Mouse (Mus musculus): ENCODE measurements around the gene Tmem169. TPM values are rescaled to one million over a fixed set of nuclear protein-coding genes. Genes with fewer than 3 reads are reported as not detected.

Gene Tmem169
- polyA plus RNA-seq, 1 experiment = not detected

GRCm38 (mm10) chr1:72284539-72284938, 370 bp downstream of the Tmem169 start:
- DNase-seq (ENCODE audit: low read depth in 1 of 2, low spot score in 2 of 2) = no peak
- Histone ChIP-seq H3K4me1 (ENCODE audit: control insufficient read depth, insufficient read depth, insufficient read length) (no peaks in the 10 kb centered on the region), H3K27me3 (ENCODE audit: control insufficient read depth, insufficient read depth, low read length) (no peaks in the 10 kb centered on the region), H3K36me3 (ENCODE audit: control insufficient read depth, insufficient read depth, low read length) (no peaks in the 10 kb centered on the region), H3K27ac (ENCODE audit: insufficient read depth, low read length) (no peak overlapping the region), H3K4me3 (ENCODE audit: extremely low read depth, insufficient read depth, insufficient read length) (no peak overlapping the region)
- WGBS = 9% methylated on average over 5 of the region's 5 CpGs
- no peak for TF ChIP-seq POLR2A (IDR thresholded peaks at IDR 0.05; ENCODE audit: low read depth, low read length)
- no peak for TF ChIP-seq CTCF (IDR thresholded peaks at IDR 0.05; ENCODE audit: extremely low read depth, insufficient read depth, insufficient read length, insufficient replicate concordance)

GRCm38 (mm10) chr1:72286904-72287303, 2.7 kb downstream of the Tmem169 start:
- DNase-seq (ENCODE audit: low read depth in 1 of 2, low spot score in 2 of 2) = no peak
- WGBS = 70% methylated on average over 5 of the region's 5 CpGs
- TF ChIP-seq CTCF (IDR thresholded peaks at IDR 0.05; ENCODE audit: extremely low read depth, insufficient read depth, insufficient read length, insufficient replicate concordance) (no peak), POLR2A (IDR thresholded peaks at IDR 0.05; ENCODE audit: low read depth, low read length) (no peak)
- Histone ChIP-seq H3K27me3 (ENCODE audit: control insufficient read depth, insufficient read depth, low read length) (no peaks in the 10 kb centered on the region), H3K27ac (ENCODE audit: insufficient read depth, low read length) (no peak overlapping the region), H3K36me3 (ENCODE audit: control insufficient read depth, insufficient read depth, low read length) (no peaks in the 10 kb centered on the region), H3K4me3 (ENCODE audit: extremely low read depth, insufficient read depth, insufficient read length) (no peak overlapping the region), H3K4me1 (ENCODE audit: control insufficient read depth, insufficient read depth, insufficient read length) (no peaks in the 10 kb centered on the region)

GRCm38 (mm10) chr1:72287893-72288292, 3.7 kb downstream of the Tmem169 start:
- no peaks in the 10 kb centered on the region for H3K4me1 ChIP-seq (ENCODE audit: control insufficient read depth, insufficient read depth, insufficient read length)
- no peak overlapping the region for H3K4me3 ChIP-seq (ENCODE audit: extremely low read depth, insufficient read depth, insufficient read length)
- WGBS = 58% methylated on average over 4 of the region's 4 CpGs
- DNase-seq (ENCODE audit: low read depth in 1 of 2, low spot score in 2 of 2) = no peak
- no peaks in the 10 kb centered on the region for H3K27me3 ChIP-seq (ENCODE audit: control insufficient read depth, insufficient read depth, low read length)
- H3K27ac ChIP-seq (ENCODE audit: insufficient read depth, low read length) = no peak overlapping the region
- TF ChIP-seq POLR2A (IDR thresholded peaks at IDR 0.05; ENCODE audit: low read depth, low read length) = no peak
- TF ChIP-seq CTCF (IDR thresholded peaks at IDR 0.05; ENCODE audit: extremely low read depth, insufficient read depth, insufficient read length, insufficient replicate concordance) = no peak
- H3K36me3 ChIP-seq (ENCODE audit: control insufficient read depth, insufficient read depth, low read length) = no peaks in the 10 kb centered on the region

- DNase-seq (ENCODE audit: low read depth in 1 of 2, low spot score in 2 of 2) = no peak
- H3K4me3 ChIP-seq (ENCODE audit: extremely low read depth, insufficient read depth, insufficient read length) = no peak overlapping the region
- 88% methylated on average over 4 of the region's 4 CpGs for WGBS
- H3K4me1 ChIP-seq (ENCODE audit: control insufficient read depth, insufficient read depth, insufficient read length) = no peaks in the 10 kb centered on the region
- H3K27me3 ChIP-seq (ENCODE audit: control insufficient read depth, insufficient read depth, low read length) = no peaks in the 10 kb centered on the region
- TF ChIP-seq POLR2A (IDR thresholded peaks at IDR 0.05; ENCODE audit: low read depth, low read length) (no peak), CTCF (IDR thresholded peaks at IDR 0.05; ENCODE audit: extremely low read depth, insufficient read depth, insufficient read length, insufficient replicate concordance) (no peak)
- no peaks in the 10 kb centered on the region for H3K36me3 ChIP-seq (ENCODE audit: control insufficient read depth, insufficient read depth, low read length)
- H3K27ac ChIP-seq (ENCODE audit: insufficient read depth, low read length) = no peak overlapping the region
These were observed 4.5 kb downstream of the Tmem169 start for GRCm38 (mm10) chr1:72288527-72289150.

- no peak for TF ChIP-seq POLR2A (IDR thresholded peaks at IDR 0.05; ENCODE audit: low read depth, low read length)
- no peak for TF ChIP-seq CTCF (IDR thresholded peaks at IDR 0.05; ENCODE audit: extremely low read depth, insufficient read depth, insufficient read length, insufficient replicate concordance)
These were observed 6.7 kb downstream of the Tmem169 start for GRCm38 (mm10) chr1:72290896-72291295.

GRCm38 (mm10) chr1:72291421-72291820, 7.3 kb downstream of the Tmem169 start:
- Histone ChIP-seq H3K27ac (ENCODE audit: insufficient read depth, low read length) (no peak overlapping the region), H3K4me1 (ENCODE audit: control insufficient read depth, insufficient read depth, insufficient read length) (no peaks in the 10 kb centered on the region), H3K36me3 (ENCODE audit: control insufficient read depth, insufficient read depth, low read length) (no peaks in the 10 kb centered on the region), H3K27me3 (ENCODE audit: control insufficient read depth, insufficient read depth, low read length) (no peaks in the 10 kb centered on the region), H3K4me3 (ENCODE audit: extremely low read depth, insufficient read depth, insufficient read length) (no peak overlapping the region)
- TF ChIP-seq CTCF (IDR thresholded peaks at IDR 0.05; ENCODE audit: extremely low read depth, insufficient read depth, insufficient read length, insufficient replicate concordance) (no peak), POLR2A (IDR thresholded peaks at IDR 0.05; ENCODE audit: low read depth, low read length) (no peak)
- DNase-seq (ENCODE audit: low read depth in 1 of 2, low spot score in 2 of 2) = no peak
- WGBS = 94% methylated on average over 4 of the region's 4 CpGs

More at GRCm38 (mm10) chr1:72290896-72291295, 6.7 kb downstream of the Tmem169 start:
- Histone ChIP-seq H3K4me1 (ENCODE audit: control insufficient read depth, insufficient read depth, insufficient read length) (no peaks in the 10 kb centered on the region), H3K27me3 (ENCODE audit: control insufficient read depth, insufficient read depth, low read length) (no peaks in the 10 kb centered on the region), H3K36me3 (ENCODE audit: control insufficient read depth, insufficient read depth, low read length) (no peaks in the 10 kb centered on the region), H3K4me3 (ENCODE audit: extremely low read depth, insufficient read depth, insufficient read length) (no peak overlapping the region), H3K27ac (ENCODE audit: insufficient read depth, low read length) (no peak overlapping the region)
- 93% methylated on average over 4 of the region's 4 CpGs for WGBS
- no peak for DNase-seq (ENCODE audit: low read depth in 1 of 2, low spot score in 2 of 2)

- no peak for TF ChIP-seq CTCF (IDR thresholded peaks at IDR 0.05; ENCODE audit: extremely low read depth, insufficient read depth, insufficient read length, insufficient replicate concordance)
- TF ChIP-seq POLR2A (IDR thresholded peaks at IDR 0.05; ENCODE audit: low read depth, low read length) = no peak
- Histone ChIP-seq H3K4me1 (ENCODE audit: control insufficient read depth, insufficient read depth, insufficient read length) (no peaks in the 10 kb centered on the region), H3K27ac (ENCODE audit: insufficient read depth, low read length) (no peak overlapping the region), H3K36me3 (ENCODE audit: control insufficient read depth, insufficient read depth, low read length) (no peaks in the 10 kb centered on the region), H3K27me3 (ENCODE audit: control insufficient read depth, insufficient read depth, low read length) (no peaks in the 10 kb centered on the region), H3K4me3 (ENCODE audit: extremely low read depth, insufficient read depth, insufficient read length) (no peak overlapping the region)
- WGBS = 89% methylated on average over 2 of the region's 2 CpGs
- DNase-seq (ENCODE audit: low read depth in 1 of 2, low spot score in 2 of 2) = no peak
These were observed 7.8 kb downstream of the Tmem169 start for GRCm38 (mm10) chr1:72291925-72292324.
